Mouse (Mus musculus): ENCODE measurements around the gene Pdzrn3. TPM values are rescaled to one million over a fixed set of nuclear protein-coding genes. Genes with fewer than 3 reads are reported as not detected.

Pdzrn3 gene
- polyA plus RNA-seq, 1 experiment, result 13.8 TPM

- TF ChIP-seq POLR2AphosphoS2 (IDR thresholded peaks at IDR 0.05; ENCODE audit: insufficient read length, low read depth) (no peak), MYOG (IDR thresholded peaks at IDR 0.05; ENCODE audit: control insufficient read depth in 1 of 3, insufficient read depth in 1 of 3, insufficient read length in 2 of 3, low read depth in 2 of 3) (no peak), POLR2A (IDR thresholded peaks at IDR 0.05; ENCODE audit: insufficient read length, low read depth) (no peak), REST (IDR thresholded peaks at IDR 0.05; ENCODE audit: insufficient read depth, insufficient read length) (no peak), MAX (IDR thresholded peaks at IDR 0.05; ENCODE audit: low read depth) (no peak), CEBPB (IDR thresholded peaks at IDR 0.05; ENCODE audit: insufficient read depth, poor library complexity, severe bottlenecking) (no peak), USF1 (IDR thresholded peaks at IDR 0.05; ENCODE audit: low read depth) (no peak), SRF (IDR thresholded peaks at IDR 0.05; ENCODE audit: control insufficient read depth, insufficient read length, low read depth) (no peak), TCF12 (IDR thresholded peaks at IDR 0.05; ENCODE audit: insufficient read depth, poor library complexity, severe bottlenecking) (no peak), MYOD1 (IDR thresholded peaks at IDR 0.05; ENCODE audit: control insufficient read depth in 1 of 3, insufficient read length in 2 of 3, low read depth in 2 of 3) (no peak), TCF3 (IDR thresholded peaks at IDR 0.05; ENCODE audit: insufficient read length, low read depth) (no peak), E2F4 (IDR thresholded peaks at IDR 0.05; ENCODE audit: insufficient read depth) (no peak)
- H3K4me3 ChIP-seq, result no peak overlapping the region
- H3K27me3 ChIP-seq (ENCODE audit: control insufficient read depth, insufficient read depth, insufficient read length), result no peaks in the 10 kb centered on the region
- no peaks in the 10 kb centered on the region for H3K36me3 ChIP-seq (ENCODE audit: control insufficient read depth, insufficient read depth)
- no peak overlapping the region for H3ac ChIP-seq (ENCODE audit: control insufficient read depth, insufficient read length)
- no peak overlapping the region for H3K4me2 ChIP-seq (ENCODE audit: low read depth)
- H3K79me2 ChIP-seq (ENCODE audit: control insufficient read depth, insufficient read depth), result peaks cover 11% of the 10 kb centered on the region
These were observed 85.8 kb downstream of the Pdzrn3 start for GRCm38 (mm10) chr6:101291944-101292343.

- H3K4me2 ChIP-seq (ENCODE audit: low read depth), result no peak overlapping the region
- no peak overlapping the region for H3K4me3 ChIP-seq
- TF ChIP-seq REST (IDR thresholded peaks at IDR 0.05; ENCODE audit: insufficient read depth, insufficient read length) (no peak), USF1 (IDR thresholded peaks at IDR 0.05; ENCODE audit: low read depth) (no peak), POLR2A (IDR thresholded peaks at IDR 0.05; ENCODE audit: insufficient read length, low read depth) (no peak), MYOG (IDR thresholded peaks at IDR 0.05; ENCODE audit: control insufficient read depth in 1 of 3, insufficient read depth in 1 of 3, insufficient read length in 2 of 3, low read depth in 2 of 3) (no peak), SRF (IDR thresholded peaks at IDR 0.05; ENCODE audit: control insufficient read depth, insufficient read length, low read depth) (no peak), POLR2AphosphoS2 (IDR thresholded peaks at IDR 0.05; ENCODE audit: insufficient read length, low read depth) (no peak), TCF3 (IDR thresholded peaks at IDR 0.05; ENCODE audit: insufficient read length, low read depth) (no peak), TCF12 (IDR thresholded peaks at IDR 0.05; ENCODE audit: insufficient read depth, poor library complexity, severe bottlenecking) (no peak), CEBPB (IDR thresholded peaks at IDR 0.05; ENCODE audit: insufficient read depth, poor library complexity, severe bottlenecking) (no peak), MYOD1 (IDR thresholded peaks at IDR 0.05; ENCODE audit: control insufficient read depth in 1 of 3, insufficient read length in 2 of 3, low read depth in 2 of 3) (no peak), E2F4 (IDR thresholded peaks at IDR 0.05; ENCODE audit: insufficient read depth) (no peak), MAX (IDR thresholded peaks at IDR 0.05; ENCODE audit: low read depth) (no peak)
- H3K79me2 ChIP-seq (ENCODE audit: control insufficient read depth, insufficient read depth), result peaks cover 16% of the 10 kb centered on the region
- no peaks in the 10 kb centered on the region for H3K36me3 ChIP-seq (ENCODE audit: control insufficient read depth, insufficient read depth)
- no peak overlapping the region for H3ac ChIP-seq (ENCODE audit: control insufficient read depth, insufficient read length)
- no peaks in the 10 kb centered on the region for H3K27me3 ChIP-seq (ENCODE audit: control insufficient read depth, insufficient read depth, insufficient read length)
These were observed 87.5 kb downstream of the Pdzrn3 start for GRCm38 (mm10) chr6:101290160-101290559.

GRCm38 (mm10) chr6:101289428-101289827, 88.3 kb downstream of the Pdzrn3 start:
- H3K4me3 ChIP-seq, result no peak overlapping the region
- no peak for TF ChIP-seq REST (IDR thresholded peaks at IDR 0.05; ENCODE audit: insufficient read depth, insufficient read length)
- TF ChIP-seq POLR2AphosphoS2 (IDR thresholded peaks at IDR 0.05; ENCODE audit: insufficient read length, low read depth), result no peak
- TF ChIP-seq POLR2A (IDR thresholded peaks at IDR 0.05; ENCODE audit: insufficient read length, low read depth), result no peak
- no peak for TF ChIP-seq MYOG (IDR thresholded peaks at IDR 0.05; ENCODE audit: control insufficient read depth in 1 of 3, insufficient read depth in 1 of 3, insufficient read length in 2 of 3, low read depth in 2 of 3)
- no peak for TF ChIP-seq SRF (IDR thresholded peaks at IDR 0.05; ENCODE audit: control insufficient read depth, insufficient read length, low read depth)
- no peak for TF ChIP-seq E2F4 (IDR thresholded peaks at IDR 0.05; ENCODE audit: insufficient read depth)
- H3K36me3 ChIP-seq (ENCODE audit: control insufficient read depth, insufficient read depth), result no peaks in the 10 kb centered on the region
- peaks cover 16% of the 10 kb centered on the region for H3K79me2 ChIP-seq (ENCODE audit: control insufficient read depth, insufficient read depth)
- H3K4me2 ChIP-seq (ENCODE audit: low read depth), result no peak overlapping the region
- no peak overlapping the region for H3ac ChIP-seq (ENCODE audit: control insufficient read depth, insufficient read length)
- H3K27me3 ChIP-seq (ENCODE audit: control insufficient read depth, insufficient read depth, insufficient read length), result no peaks in the 10 kb centered on the region

- no peaks in the 10 kb centered on the region for H3K27me3 ChIP-seq (ENCODE audit: control insufficient read depth, insufficient read depth, insufficient read length)
- TF ChIP-seq POLR2A (IDR thresholded peaks at IDR 0.05; ENCODE audit: insufficient read length, low read depth), result no peak
- TF ChIP-seq TCF12 (IDR thresholded peaks at IDR 0.05; ENCODE audit: insufficient read depth, poor library complexity, severe bottlenecking), result no peak
- TF ChIP-seq SRF (IDR thresholded peaks at IDR 0.05; ENCODE audit: control insufficient read depth, insufficient read length, low read depth), result no peak
- no peak for TF ChIP-seq MYOG (IDR thresholded peaks at IDR 0.05; ENCODE audit: control insufficient read depth in 1 of 3, insufficient read depth in 1 of 3, insufficient read length in 2 of 3, low read depth in 2 of 3)
These were observed 90.0 kb downstream of the Pdzrn3 start for GRCm38 (mm10) chr6:101287566-101288173.

GRCm38 (mm10) chr6:101287077-101287476, 90.6 kb downstream of the Pdzrn3 start:
- no peak overlapping the region for H3ac ChIP-seq (ENCODE audit: control insufficient read depth, insufficient read length)
- H3K27me3 ChIP-seq (ENCODE audit: control insufficient read depth, insufficient read depth, insufficient read length), result no peaks in the 10 kb centered on the region
- no peak overlapping the region for H3K4me2 ChIP-seq (ENCODE audit: low read depth)
- peaks cover 8% of the 10 kb centered on the region for H3K79me2 ChIP-seq (ENCODE audit: control insufficient read depth, insufficient read depth)
- TF ChIP-seq E2F4 (IDR thresholded peaks at IDR 0.05; ENCODE audit: insufficient read depth), result no peak
- no peak for TF ChIP-seq SRF (IDR thresholded peaks at IDR 0.05; ENCODE audit: control insufficient read depth, insufficient read length, low read depth)
- no peak for TF ChIP-seq TCF12 (IDR thresholded peaks at IDR 0.05; ENCODE audit: insufficient read depth, poor library complexity, severe bottlenecking)
- TF ChIP-seq TCF3 (IDR thresholded peaks at IDR 0.05; ENCODE audit: insufficient read length, low read depth), result no peak
- TF ChIP-seq MYOD1 (IDR thresholded peaks at IDR 0.05; ENCODE audit: control insufficient read depth in 1 of 3, insufficient read length in 2 of 3, low read depth in 2 of 3), result no peak
- H3K4me3 ChIP-seq, result no peak overlapping the region
- no peaks in the 10 kb centered on the region for H3K36me3 ChIP-seq (ENCODE audit: control insufficient read depth, insufficient read depth)

More at GRCm38 (mm10) chr6:101287566-101288173, 90.0 kb downstream of the Pdzrn3 start:
- H3K4me2 ChIP-seq (ENCODE audit: low read depth), result no peak overlapping the region
- peaks cover 8% of the 10 kb centered on the region for H3K79me2 ChIP-seq (ENCODE audit: control insufficient read depth, insufficient read depth)
- no peak overlapping the region for H3K4me3 ChIP-seq
- no peak overlapping the region for H3ac ChIP-seq (ENCODE audit: control insufficient read depth, insufficient read length)
- H3K36me3 ChIP-seq (ENCODE audit: control insufficient read depth, insufficient read depth), result no peaks in the 10 kb centered on the region
